Mouse (Mus musculus) heart, embryonic 15.5 days (tissue): ENCODE measurements around the gene Zfp385b. TPM values are rescaled to one million over a fixed set of nuclear protein-coding genes. Genes with fewer than 3 reads are reported as not detected.

Experiments used
- ATAC-seq: fragments of 200-750 bp; cut with Nextera tagmentation; replicated peaks from 2 replicates; pipeline ENCODE4 v1.8.0; 2017; ENCODE audit warnings: low read depth, moderate TSS enrichment; ENCODE audit not compliant: insufficient number of reproducible peaks, insufficient read depth, low FRiP score
- H3K27ac ChIP-seq: fragments of 300-500 bp; sonication (generic); 2 replicates; pipeline ENCODE4 v1.5.1; 2015; ENCODE audit warnings: mild to moderate bottlenecking, inconsistent platforms
- H3K27me3 ChIP-seq: fragments of 300-500 bp; sonication (generic); 2 replicates; pipeline ENCODE4 v1.6.1; 2015; ENCODE audit warnings: inconsistent platforms
- H3K36me3 ChIP-seq: fragments of 300-500 bp; sonication (generic); 2 replicates; pipeline ENCODE4 v1.6.1; 2015; ENCODE audit warnings: mild to moderate bottlenecking, inconsistent platforms
- H3K4me1 ChIP-seq: fragments of 300-500 bp; sonication (generic); replicated peaks from 2 replicates; pipeline ENCODE4 v1.6.1; 2015; ENCODE audit warnings: inconsistent platforms
- H3K4me2 ChIP-seq: fragments of 300-500 bp; sonication (generic); 2 replicates; pipeline ENCODE4 v1.6.1; 2015; ENCODE audit warnings: inconsistent platforms, mild to moderate bottlenecking, moderate library complexity
- H3K4me3 ChIP-seq: fragments of 300-500 bp; sonication (generic); 2 replicates; pipeline ENCODE4 v1.5.1; 2015; ENCODE audit warnings: mild to moderate bottlenecking, inconsistent platforms
- H3K9ac ChIP-seq: fragments of 300-500 bp; sonication (generic); 2 replicates; pipeline ENCODE4 v1.6.1; 2015; ENCODE audit warnings: mild to moderate bottlenecking, inconsistent platforms
- H3K9me3 ChIP-seq: fragments of 300-500 bp; sonication (generic); replicated peaks from 2 replicates; pipeline ENCODE4 v1.6.1; 2016; ENCODE audit warnings: inconsistent platforms
- WGBS: fragments of 180-500 bp; shearing (Covaris S2); methylation state at CpG from one replicate; pipeline ENCODE4 v1.1.7; 2015; ENCODE audit warnings: mixed read lengths; 5-methylcytosine and 5-hydroxymethylcytosine counted together
- polyA plus RNA-seq: library from polyadenylated mRNA; unstranded; fragments of >200 nt; fragmentation: Nextera tagmentation; extraction: Ambion mirVana; gene quantifications from 2 replicates; pipeline ENCODE4 v1.2.1, GENCODE M21; 2015

Zfp385b gene
- polyA plus RNA-seq, 1 experiment from 2014 or later = 3.8 TPM

GRCm38 (mm10) chr2:77790295-77790694 is 29.1 kb downstream of the Zfp385b start:
- ATAC-seq = no peak
- H3K9me3 ChIP-seq = no peaks in the 10 kb centered on the region
- no peaks in the 10 kb centered on the region for H3K27me3 ChIP-seq
- no peak overlapping the region for H3K4me2 ChIP-seq
- WGBS = 84% methylated on average over 9 of the region's 9 CpGs
- H3K27ac ChIP-seq = no peak overlapping the region
- no peak overlapping the region for H3K9ac ChIP-seq
- H3K4me1 ChIP-seq = no peaks in the 10 kb centered on the region
- no peak overlapping the region for H3K4me3 ChIP-seq
- no peaks in the 10 kb centered on the region for H3K36me3 ChIP-seq

GRCm38 (mm10) chr2:77781390-77781789 is 38.0 kb downstream of the Zfp385b start:
- no peak for ATAC-seq
- no peak overlapping the region for H3K4me2 ChIP-seq

GRCm38 (mm10) chr2:77777781-77778180 is 41.7 kb downstream of the Zfp385b start:
- Histone ChIP-seq H3K4me3 (no peak overlapping the region), H3K27ac (no peak overlapping the region), H3K4me2 (no peak overlapping the region), H3K4me1 (peaks cover 3% of the 10 kb centered on the region; the same call in 1 of the 2 replicates), H3K27me3 (no peaks in the 10 kb centered on the region), H3K36me3 (no peaks in the 10 kb centered on the region), H3K9ac (no peak overlapping the region), H3K9me3 (no peaks in the 10 kb centered on the region)
- WGBS = 47% methylated on average over 6 of the region's 6 CpGs
- ATAC-seq = no peak

More at GRCm38 (mm10) chr2:77781390-77781789, 38.0 kb downstream of the Zfp385b start:
- Histone ChIP-seq H3K9me3 (no peaks in the 10 kb centered on the region), H3K4me1 (no peaks in the 10 kb centered on the region; the same call in 1 of the 2 replicates), H3K27me3 (no peaks in the 10 kb centered on the region), H3K27ac (no peak overlapping the region), H3K4me3 (no peak overlapping the region), H3K36me3 (no peaks in the 10 kb centered on the region), H3K9ac (no peak overlapping the region)
- 73% methylated on average over 7 of the region's 7 CpGs for WGBS

- WGBS = 78% methylated on average over 10 of the region's 10 CpGs
- no peaks in the 10 kb centered on the region for H3K36me3 ChIP-seq
- H3K9ac ChIP-seq = no peak overlapping the region
- no peaks in the 10 kb centered on the region for H3K9me3 ChIP-seq
- H3K27me3 ChIP-seq = no peaks in the 10 kb centered on the region
- H3K4me1 ChIP-seq = peaks cover 3% of the 10 kb centered on the region; the same call in 1 of the 2 replicates
- H3K4me2 ChIP-seq = no peak overlapping the region
- no peak overlapping the region for H3K27ac ChIP-seq
- ATAC-seq = no peak
- no peak overlapping the region for H3K4me3 ChIP-seq
Measured at GRCm38 (mm10) chr2:77777047-77777686, 42.3 kb downstream of the Zfp385b start.

- ATAC-seq = no peak
- Histone ChIP-seq H3K4me2 (no peak overlapping the region), H3K36me3 (no peaks in the 10 kb centered on the region), H3K27me3 (no peaks in the 10 kb centered on the region), H3K4me1 (peaks cover 3% of the 10 kb centered on the region; the same call in 1 of the 2 replicates), H3K9ac (no peak overlapping the region), H3K4me3 (no peak overlapping the region), H3K9me3 (no peaks in the 10 kb centered on the region), H3K27ac (no peak overlapping the region)
- 60% methylated on average over 15 of the region's 15 CpGs for WGBS
Measured at GRCm38 (mm10) chr2:77775247-77775880, 44.1 kb downstream of the Zfp385b start.

GRCm38 (mm10) chr2:77770056-77770697 is 49.3 kb downstream of the Zfp385b start:
- WGBS = 55% methylated on average over 8 of the region's 8 CpGs

GRCm38 (mm10) chr2:77768321-77768886 is 51.0 kb downstream of the Zfp385b start:
- H3K27me3 ChIP-seq = no peaks in the 10 kb centered on the region
- H3K4me2 ChIP-seq = no peak overlapping the region
- H3K36me3 ChIP-seq = no peaks in the 10 kb centered on the region
- no peak for ATAC-seq
- H3K9ac ChIP-seq = no peak overlapping the region
- H3K9me3 ChIP-seq = no peaks in the 10 kb centered on the region
- no peak overlapping the region for H3K27ac ChIP-seq
- H3K4me3 ChIP-seq = no peak overlapping the region
- 78% methylated on average over 17 of the region's 17 CpGs for WGBS
- 0 out of 2 replicates have a peak, but pooled peaks cover 3% of the 10 kb centered on the region for H3K4me1 ChIP-seq

More at GRCm38 (mm10) chr2:77770056-77770697, 49.3 kb downstream of the Zfp385b start:
- H3K9me3 ChIP-seq = no peaks in the 10 kb centered on the region
- no peak overlapping the region for H3K4me2 ChIP-seq
- no peak overlapping the region for H3K9ac ChIP-seq
- peaks cover 6% of the 10 kb centered on the region; the same call in 1 of the 2 replicates for H3K4me1 ChIP-seq
- no peaks in the 10 kb centered on the region for H3K36me3 ChIP-seq
- H3K4me3 ChIP-seq = no peak overlapping the region
- H3K27ac ChIP-seq = no peak overlapping the region
- no peak for ATAC-seq
- H3K27me3 ChIP-seq = no peaks in the 10 kb centered on the region

- WGBS = 87% methylated on average over 8 of the region's 8 CpGs
- Histone ChIP-seq H3K27ac (no peak overlapping the region), H3K4me1 (0 out of 2 replicates have a peak, but pooled peaks cover 3% of the 10 kb centered on the region), H3K9me3 (no peaks in the 10 kb centered on the region), H3K27me3 (no peaks in the 10 kb centered on the region), H3K4me3 (no peak overlapping the region), H3K36me3 (no peaks in the 10 kb centered on the region), H3K4me2 (no peak overlapping the region), H3K9ac (no peak overlapping the region)
- ATAC-seq = no peak
Measured at GRCm38 (mm10) chr2:77761967-77762366, 57.5 kb downstream of the Zfp385b start.

- H3K4me1 ChIP-seq = no peaks in the 10 kb centered on the region
- H3K9ac ChIP-seq = no peak overlapping the region
- ATAC-seq = no peak
- no peaks in the 10 kb centered on the region for H3K36me3 ChIP-seq
- no peak overlapping the region for H3K4me2 ChIP-seq
- no peaks in the 10 kb centered on the region for H3K9me3 ChIP-seq
- H3K27me3 ChIP-seq = no peaks in the 10 kb centered on the region
- H3K27ac ChIP-seq = no peak overlapping the region
- no peak overlapping the region for H3K4me3 ChIP-seq
- 66% methylated on average over 15 of the region's 15 CpGs for WGBS
Measured at GRCm38 (mm10) chr2:77758403-77759071, 60.9 kb downstream of the Zfp385b start.

GRCm38 (mm10) chr2:77752491-77752890 is 66.9 kb downstream of the Zfp385b start:
- H3K4me3 ChIP-seq = no peak overlapping the region
- no peak for ATAC-seq
- no peak overlapping the region for H3K27ac ChIP-seq
- WGBS = 81% methylated on average over 4 of the region's 4 CpGs
- H3K9me3 ChIP-seq = no peaks in the 10 kb centered on the region
- no peaks in the 10 kb centered on the region for H3K36me3 ChIP-seq
- H3K4me1 ChIP-seq = no peaks in the 10 kb centered on the region
- no peak overlapping the region for H3K4me2 ChIP-seq
- H3K27me3 ChIP-seq = no peaks in the 10 kb centered on the region
- H3K9ac ChIP-seq = no peak overlapping the region

GRCm38 (mm10) chr2:77749631-77750030 is 69.8 kb downstream of the Zfp385b start:
- WGBS = 25% methylated on average over 3 of the region's 3 CpGs
- ATAC-seq = no peak
- no peak overlapping the region for H3K4me3 ChIP-seq

More at GRCm38 (mm10) chr2:77749631-77750030, 69.8 kb downstream of the Zfp385b start:
- Histone ChIP-seq H3K9ac (no peak overlapping the region), H3K36me3 (no peaks in the 10 kb centered on the region), H3K27ac (no peak overlapping the region), H3K4me2 (no peak overlapping the region), H3K4me1 (no peaks in the 10 kb centered on the region), H3K27me3 (no peaks in the 10 kb centered on the region), H3K9me3 (no peaks in the 10 kb centered on the region)
